Mouse (Mus musculus) right cerebral cortex, postnatal 14 days (tissue): ENCODE measurements around the gene 1700018B08Rik.

ENCODE experiments used
- DNase-seq: peaks from one replicate; pipeline ENCODE4 v3.0.0; 2022

Gene 1700018B08Rik

DNA sequence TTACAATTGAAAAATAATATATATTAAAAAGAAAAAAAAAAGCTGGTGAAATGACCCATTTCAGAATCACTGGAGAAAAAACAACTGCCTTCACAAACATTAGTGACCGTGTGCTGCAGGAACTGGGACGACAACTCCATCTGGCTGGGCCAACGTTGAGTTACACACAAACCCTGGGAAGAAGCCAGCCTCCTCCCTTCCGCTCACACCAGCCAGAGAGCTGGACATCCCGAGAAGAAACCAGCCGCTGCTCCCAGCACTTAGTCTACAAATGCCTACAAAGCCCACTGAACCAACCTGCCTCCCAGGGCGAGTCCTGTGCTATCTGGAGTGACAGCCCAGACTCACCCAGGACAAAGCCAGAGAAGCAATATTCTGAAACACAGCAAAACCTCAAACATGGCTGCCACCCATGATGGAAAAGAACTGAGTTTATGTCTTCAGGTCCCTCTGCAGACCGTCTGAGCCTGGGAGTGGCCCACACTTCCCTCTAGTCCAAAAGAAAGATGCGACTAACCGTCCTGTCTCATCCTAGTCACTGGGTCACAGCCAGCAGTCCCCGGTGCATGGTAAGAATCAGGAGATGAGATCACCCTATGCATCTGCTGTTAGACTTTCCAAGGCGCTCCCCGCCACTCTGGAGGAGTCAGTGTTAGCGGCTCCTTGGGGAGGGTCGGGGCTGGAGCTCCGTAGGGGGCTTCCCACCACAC, 17.7 kb upstream of the 1700018B08Rik start:
- DNase-seq: peak; percentile 11

DNA sequence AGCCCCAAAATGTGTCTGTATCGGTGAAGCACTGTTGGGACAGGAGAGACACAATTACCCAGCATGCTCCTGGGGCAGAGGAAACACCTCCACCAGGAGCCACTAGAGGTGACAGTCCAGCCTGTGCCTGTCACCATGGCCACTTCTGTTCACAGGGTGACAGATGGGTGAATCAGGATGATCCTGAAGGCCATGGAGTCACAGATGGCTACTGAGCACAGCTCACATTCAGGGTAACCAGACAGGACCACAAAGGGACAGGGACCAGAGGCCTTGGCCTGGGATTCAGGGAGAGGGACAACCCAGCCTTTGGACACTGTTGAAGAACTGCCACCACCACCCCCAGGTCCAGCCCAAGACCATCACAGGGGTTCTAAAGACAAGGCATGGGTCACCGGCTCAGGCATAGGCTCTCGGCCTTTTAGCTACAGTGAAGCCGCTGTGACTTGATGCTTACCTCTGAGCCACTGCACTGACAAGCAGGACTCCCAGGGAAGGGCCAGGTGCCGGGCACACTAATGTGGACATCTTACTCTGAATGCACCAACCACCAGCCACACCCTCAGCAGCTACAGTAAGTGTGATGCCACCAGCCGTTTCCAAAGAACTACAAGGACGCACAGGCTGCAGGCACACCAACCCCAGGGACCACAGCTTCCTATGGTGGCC, 16.4 kb upstream of the 1700018B08Rik start:
- DNase-seq: peak; percentile 2

DNA sequence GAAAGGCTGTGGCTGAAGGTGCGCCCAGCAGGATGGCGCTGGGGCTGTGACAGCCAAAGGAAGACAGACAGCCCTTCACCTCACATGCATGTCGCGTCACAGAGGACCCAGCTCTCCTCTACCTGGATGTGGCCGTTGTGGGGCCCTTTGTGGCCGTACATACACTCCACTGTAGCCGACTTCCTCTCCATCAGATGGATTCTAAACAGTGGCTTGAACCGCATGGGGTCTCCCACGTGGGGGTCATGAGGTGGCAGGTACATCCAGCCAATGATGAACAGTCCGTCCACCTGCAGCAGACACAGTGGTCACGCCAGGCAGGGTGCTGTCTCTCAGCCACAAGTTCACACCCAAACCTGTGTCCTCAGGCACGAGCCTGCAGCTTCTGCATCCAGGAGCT, 15.7 kb upstream of the 1700018B08Rik start:
- DNase-seq: peak; percentile 4

DNA sequence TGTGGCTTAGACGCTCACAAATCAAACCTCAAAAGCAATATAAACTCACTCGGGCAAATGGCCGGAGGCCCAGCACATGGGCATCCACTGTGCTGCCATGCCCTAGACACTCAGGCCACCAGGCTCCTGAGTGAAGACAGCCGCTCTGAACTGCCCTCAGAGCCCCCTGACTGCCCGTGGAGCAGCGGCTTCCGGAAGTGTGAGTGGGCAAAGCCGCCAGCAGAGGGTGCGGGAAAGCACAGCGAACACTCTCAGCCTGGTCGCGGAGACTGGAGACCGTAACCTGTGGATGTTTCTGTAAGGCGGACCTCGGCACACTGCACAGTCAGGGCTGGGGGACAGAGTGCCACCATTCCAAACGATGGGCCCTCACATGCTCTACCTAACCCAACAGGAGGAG, 14.4 kb upstream of the 1700018B08Rik start:
- DNase-seq: peak; percentile 8

DNA sequence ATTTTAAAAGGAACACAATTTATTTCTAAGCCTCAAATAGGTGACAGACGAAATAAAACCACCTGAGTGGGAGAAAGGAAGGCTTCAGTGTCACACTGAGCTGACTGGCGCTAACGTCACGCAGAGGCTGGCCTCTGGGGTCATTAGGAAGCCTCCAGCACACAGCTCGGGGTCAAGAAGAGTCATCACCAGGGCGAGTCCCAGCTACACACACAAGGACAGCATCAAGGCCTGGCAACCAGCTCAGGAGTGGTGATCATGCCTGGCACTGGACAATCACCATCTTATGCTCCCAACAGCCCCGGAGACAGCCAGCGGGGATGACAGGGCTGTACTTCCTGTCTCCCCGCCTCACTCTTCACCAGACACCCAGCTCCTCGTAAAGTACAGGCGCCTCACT, 13.6 kb upstream of the 1700018B08Rik start:
- DNase-seq: peak; percentile 4

DNA sequence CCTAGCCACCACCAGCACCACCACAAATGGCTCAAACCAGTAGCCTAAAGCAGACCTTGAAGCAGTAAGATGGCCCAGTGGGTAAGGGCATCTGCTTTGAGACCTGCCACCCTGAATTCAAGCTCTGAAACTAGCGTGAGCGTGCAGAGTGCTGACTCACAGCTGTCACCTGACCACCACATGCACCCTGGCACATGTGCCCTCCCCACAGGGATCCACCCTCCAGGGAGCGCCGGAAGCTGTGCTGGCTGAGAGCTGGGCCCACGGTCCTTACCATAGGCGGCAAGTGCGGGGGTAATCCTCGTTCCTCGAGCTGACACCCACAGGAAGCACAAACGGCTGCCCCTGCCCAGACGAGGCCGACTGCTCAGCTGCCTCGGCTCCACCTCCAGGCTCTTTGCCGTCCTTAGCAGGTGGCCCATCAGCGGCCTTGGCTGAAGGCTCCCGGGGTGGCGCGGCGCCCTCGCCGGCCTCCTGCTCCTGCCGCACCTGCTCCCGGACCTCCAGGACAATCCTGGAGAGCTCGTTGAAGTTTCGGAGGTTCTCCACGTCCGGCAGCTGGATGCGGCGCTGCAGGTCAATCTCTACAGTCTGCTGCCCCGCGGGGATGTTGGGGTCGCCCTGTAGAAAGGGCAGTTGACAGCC, 9.8 kb upstream of the 1700018B08Rik start:
- DNase-seq: peak; percentile 9

DNA sequence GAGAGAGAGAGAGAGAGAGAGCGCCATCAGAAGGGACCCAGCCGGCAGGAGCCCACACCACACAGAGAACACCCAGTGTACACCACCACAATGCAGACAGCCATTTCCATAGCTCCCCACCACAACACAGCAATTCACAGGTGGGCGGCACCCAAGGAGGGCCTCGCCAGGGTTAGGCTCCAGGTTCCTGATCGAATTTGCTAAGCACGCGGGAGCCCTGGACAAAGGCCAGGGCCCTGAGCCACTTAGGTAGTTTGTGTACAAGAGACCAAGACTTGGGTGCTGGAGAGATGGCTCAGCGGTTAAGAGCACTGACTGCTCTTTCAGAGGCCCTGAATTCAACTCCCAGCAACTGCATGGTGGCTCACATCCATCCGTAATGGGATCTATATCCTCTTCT, 8.4 kb upstream of the 1700018B08Rik start:
- DNase-seq: no peak

DNA sequence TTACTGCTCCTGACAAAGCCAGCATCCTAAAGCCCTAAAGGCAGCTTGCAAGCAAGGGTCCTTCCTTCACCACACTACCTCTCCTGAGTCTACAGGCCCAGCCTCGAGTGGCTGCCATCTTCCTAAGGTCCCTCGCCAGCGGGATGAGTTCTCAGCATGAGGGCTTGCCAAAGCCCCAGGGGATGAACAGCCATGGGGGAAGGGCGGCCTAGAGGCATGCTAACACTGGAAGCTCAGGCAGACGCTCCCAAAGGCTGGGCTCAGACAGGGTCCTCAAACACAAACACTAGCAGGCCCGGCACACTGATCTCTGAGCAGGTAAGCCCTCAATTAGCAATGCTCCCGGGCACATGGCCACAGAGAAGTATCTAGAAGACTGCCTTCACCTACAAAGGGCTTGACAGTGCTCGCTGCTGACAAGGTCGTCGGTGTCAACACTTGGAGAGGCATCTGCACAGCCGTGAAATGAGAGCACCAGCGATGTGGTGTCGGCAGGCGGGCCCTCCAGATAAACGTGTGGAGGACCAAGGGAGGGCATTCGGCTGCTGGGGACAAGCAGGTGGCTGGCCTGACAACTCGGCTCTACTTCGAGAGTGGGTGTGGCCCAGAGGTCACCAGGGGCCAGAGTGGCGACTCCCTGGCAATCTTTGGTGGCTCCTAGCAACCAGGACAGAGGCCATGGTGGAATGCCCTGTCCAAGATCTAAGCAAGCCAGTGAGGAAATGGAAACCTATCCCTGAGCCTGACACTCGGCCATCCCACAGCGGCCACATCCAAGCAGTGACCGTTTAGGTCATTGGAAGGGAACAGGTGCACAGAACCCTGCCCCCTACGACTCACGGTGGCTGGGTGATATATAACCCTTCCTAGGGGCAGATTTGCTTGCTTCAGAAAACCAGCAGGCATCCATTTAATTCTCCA, 7.2 kb upstream of the 1700018B08Rik start:
- peak; percentile 11 for DNase-seq

DNA sequence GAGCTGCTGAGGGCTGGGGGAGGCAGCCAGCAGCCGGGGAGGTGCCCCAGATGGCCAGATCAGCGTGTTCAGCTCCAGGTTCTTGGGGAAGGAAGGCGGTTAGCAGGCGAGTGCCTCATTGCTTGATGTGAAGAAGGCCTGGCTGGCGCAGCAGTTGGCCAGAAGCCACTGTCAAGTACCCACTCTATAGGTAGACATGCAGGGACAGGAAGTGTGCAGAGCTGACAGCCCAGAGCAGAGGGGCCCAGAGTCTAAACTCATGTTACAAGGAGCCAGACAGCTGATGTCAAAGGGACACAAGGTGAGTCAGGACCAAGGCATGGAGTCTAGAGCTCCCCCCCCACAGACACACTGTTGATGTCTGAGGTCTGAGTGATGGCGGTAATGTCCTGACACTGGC, 5.9 kb upstream of the 1700018B08Rik start:
- peak; percentile 8 for DNase-seq

DNA sequence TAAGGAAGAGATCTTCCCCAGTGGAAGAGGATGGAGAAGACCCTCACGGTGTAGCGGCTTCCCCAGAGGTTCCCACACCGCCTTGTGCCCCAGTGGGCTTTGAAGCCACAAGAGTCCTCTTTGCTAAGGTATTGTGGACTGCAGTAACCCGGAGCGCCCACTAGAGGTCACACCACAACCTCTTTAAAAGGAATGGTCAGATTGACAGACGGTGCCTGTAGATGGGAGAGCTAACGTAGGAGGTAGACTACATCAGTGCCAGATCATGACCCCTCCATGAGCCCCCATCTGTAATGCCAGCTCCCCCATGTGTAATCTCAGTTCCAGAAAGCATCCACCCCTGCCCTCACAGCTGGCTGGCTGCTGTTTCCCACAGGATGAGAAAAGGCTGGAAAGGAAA, 3.0 kb upstream of the 1700018B08Rik start:
- DNase-seq: peak; percentile 77

DNA sequence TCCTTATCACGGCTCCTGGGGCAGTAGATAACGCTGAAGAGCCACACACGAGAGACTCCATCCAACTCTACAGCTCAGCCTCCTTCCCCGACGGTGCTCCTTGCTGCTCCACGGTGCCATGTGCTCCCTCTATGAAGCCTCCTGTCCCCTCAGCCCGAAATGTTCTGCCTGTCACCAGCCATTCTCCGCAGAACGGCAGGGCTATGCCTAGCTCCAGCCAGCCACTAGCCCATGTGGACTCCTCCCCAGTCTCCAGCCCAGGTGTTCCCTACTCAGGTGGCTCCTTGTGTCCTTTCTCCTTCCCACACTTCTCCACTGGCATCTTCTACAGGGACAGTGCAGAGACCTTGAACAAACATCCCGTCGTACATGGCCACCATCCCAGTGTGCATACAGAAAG, 816 bp upstream of the 1700018B08Rik start:
- DNase-seq: no peak

DNA sequence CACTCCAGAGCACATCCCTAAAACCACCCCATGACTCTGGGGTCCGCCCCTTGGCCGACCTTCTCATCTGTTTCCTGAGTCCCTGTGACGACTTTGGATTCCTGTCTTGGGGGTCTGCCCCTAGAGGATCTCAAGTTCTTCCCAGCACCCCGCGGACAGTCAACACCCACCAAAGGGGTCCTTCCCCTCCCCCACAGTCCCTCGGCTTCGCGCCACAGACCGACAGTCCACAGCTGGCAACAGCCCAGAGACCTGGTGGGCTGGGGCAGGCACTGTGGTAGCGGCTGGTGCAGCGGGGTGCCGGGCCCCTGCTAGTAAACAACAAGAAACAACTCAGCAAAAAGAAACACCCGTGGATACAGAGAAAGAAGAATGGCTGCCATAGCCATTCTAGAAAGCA, 1.2 kb downstream of the 1700018B08Rik start:
- no peak for DNase-seq

DNA sequence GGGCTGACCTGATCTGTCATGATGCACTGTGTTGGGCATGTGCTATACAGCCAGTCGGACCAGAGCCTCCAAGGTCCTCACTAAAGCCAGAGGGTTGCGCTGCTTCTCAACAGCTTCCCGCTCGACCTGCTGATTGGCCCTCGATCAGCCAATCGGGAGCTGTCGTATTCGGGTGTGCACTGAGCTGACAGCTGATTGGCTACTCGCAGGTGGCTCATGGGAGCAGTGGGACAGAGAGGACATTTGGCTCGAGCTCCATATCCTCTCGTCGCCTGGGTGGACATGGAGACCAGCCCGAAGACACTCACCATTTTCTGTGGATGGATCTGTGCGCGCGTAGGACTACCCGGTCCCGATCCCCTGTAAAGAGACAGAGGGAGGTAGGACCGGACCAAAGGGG, 2.3 kb downstream of the 1700018B08Rik start:
- no peak for DNase-seq

DNA sequence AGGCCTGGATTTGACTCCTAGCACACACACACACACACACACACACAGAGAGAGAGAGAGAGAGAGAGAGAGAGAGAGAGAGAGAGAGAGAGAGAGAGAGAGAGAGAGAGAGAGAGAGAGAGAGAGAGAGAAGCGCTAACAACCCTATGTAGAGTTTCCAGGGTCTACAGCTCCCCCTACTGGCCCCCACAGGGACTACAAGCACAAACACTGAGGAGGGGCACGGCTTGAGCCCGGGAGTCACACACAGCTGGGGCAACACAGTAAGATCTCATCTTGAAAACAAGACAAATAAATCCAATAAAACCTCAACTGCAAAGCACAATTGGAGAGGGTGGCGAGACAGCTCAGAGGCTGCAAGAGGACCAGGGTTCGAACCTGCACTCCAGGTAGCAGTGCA, 11.7 kb downstream of the 1700018B08Rik start:
- DNase-seq: no peak

DNA sequence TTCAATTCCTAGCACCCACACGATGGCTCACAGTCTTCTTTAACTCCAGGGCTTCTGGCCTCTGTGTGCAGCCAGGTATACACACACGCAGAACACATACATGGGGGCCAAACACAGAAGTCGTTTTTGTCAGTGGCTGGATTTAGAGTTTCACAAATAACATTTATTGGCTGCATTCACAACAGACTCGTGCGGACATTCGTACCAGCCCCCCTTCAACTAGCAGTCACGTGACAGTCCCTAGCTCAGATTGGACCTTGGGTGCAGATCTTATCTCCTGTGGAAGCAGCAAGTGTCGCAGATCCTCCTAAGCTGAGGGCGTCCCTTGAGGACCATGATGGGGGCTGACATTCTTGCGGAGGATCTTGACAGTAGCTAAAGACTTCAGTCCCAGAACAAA, 13.5 kb downstream of the 1700018B08Rik start:
- DNase-seq: no peak

DNA sequence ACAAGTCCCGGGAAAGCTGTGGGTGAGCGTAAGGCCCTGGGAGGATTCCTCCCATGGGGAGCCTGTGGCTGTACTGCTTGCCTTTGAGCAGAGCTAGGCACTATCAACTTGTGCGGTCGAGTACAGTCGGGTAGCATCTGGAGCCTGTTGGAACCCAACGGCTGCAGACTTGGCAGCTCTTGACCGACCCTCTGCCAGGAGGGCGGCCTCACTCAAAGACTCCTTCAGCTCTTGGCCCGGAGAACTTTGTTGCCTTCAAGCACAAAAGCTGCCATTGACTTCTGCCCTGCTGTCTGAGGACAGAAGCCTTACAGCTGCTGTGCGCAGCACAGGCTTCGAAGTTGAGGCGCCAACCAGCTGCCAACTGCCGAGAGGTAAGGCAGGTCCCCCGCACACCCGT, 15.3 kb downstream of the 1700018B08Rik start:
- no peak for DNase-seq

DNA sequence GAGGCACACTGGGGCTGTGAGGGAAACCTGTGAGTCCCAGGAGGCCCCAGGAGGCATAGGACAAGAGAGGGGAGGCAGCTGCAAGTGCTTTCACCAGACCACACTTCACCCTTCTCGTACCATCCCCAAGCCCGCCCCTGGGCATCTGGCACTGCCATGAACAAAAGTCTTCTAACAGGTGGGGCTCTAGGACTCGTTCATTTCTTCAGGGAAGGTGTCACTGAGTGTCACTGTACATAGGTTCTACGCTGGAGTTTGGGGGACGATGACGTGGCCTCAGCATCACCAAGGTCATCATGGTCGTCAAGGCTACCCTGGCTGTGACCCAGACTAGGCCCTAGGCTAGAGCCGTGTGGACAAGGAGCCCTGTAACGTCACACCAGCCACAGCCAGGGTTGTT, 16.4 kb downstream of the 1700018B08Rik start:
- no peak for DNase-seq

DNA sequence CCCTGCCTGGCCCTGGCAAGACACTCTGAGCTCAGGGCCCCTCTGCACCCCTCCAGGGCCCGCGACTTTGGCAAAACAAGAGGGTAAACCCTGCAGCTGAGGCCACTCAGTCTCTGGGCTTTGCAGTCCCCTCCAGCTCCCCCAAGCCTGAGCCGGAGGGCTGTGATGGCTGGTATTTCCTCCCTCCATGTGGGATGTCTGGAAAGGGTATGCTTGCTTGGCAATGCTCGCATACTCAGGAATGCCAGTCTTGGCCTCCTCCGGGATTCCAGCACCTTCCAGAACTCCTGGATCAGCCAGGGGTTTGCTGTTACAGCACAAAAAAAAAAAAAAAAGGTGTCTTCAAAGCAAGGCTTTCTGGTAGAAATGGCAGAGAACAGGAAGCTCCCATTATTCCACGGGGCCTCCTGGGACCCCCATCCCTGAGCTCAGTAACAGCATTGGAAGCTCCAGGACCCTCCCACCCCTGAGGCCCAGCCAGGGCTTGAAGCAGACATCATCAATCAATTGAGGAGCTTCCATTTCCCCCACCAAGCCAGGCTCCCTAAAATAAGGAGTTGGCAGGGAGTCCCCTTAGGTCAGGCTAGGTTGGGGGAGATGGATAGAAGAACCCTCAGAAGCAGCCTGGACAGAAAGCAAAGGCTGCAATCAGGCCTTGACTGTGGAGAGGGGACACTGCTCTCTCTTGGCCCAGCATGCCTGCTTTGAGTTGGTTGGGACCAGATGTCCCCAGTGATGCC, 17.1 kb downstream of the 1700018B08Rik start:
- DNase-seq: no peak

DNA sequence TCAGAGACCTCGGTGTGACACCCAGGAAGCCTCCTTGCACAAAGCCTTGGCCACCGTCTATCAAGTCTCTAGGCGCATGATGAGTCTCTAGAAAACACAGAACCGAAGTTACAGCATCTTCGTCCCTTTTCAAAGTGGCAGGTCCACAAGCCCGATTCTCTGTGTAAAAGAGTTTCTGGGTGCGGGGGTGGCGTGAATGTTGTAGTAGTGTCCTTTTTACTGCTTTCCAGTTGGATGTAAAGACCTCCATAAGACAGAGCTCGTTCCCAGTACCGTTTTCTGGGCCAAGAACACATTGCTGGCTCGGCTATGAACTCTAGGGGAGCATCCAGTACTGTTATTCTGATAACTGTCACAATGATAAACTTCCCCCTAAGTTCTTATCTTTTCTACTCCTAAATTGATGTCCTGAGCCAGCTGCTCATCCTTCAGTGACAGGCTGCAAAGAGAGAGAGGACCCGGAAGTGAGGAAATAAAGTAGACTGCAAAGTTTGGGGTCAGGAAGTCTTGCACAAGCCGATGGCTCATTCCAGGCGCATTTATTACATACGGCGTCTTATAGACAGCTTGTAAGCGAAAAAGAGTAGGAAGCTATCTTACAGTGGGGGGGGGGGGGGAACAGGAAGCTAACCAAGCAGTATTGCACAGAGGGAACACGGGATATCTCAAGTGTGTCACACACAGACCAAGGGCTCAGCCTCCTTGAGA, 18.9 kb downstream of the 1700018B08Rik start:
- DNase-seq: no peak

DNA sequence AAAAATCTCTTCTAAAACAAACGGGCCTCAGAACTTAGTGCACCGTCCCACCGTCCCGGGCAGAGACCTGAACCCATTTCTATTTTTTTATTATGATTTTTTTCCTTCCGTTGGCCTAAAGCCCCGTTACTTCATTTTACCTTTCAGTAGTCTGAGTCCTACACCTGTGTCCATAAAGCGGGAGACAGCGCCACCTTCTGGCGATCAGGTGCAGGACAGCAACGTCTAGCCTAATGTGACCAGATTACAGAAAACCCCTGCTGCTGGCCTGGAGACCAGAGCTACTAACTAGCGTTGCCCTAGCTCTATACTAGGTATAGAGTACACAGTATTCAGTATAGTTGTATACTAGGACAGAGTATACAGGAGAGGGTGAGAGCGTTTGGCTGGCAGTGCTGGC, 30.7 kb downstream of the 1700018B08Rik start:
- peak; percentile 86 for DNase-seq

DNA sequence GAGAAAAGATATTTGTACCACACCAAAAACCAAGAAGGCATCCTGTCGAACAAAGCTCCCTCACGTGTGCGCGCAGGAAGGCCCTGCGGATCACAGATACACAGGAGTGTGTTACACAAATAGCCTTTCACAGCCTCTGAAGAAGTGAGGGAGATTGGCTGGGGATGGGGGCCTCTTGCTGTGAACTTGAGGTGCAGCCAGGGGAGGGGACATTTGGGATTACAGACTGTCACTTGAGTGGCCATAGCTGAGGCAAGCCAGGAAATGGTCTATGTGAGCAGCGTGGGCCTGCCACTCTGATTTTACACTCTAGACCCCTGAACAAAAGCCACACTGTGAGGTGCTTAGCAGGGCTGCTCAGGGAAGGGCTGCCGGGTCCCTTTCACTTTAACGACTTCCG, 32.4 kb downstream of the 1700018B08Rik start:
- no peak for DNase-seq

DNA sequence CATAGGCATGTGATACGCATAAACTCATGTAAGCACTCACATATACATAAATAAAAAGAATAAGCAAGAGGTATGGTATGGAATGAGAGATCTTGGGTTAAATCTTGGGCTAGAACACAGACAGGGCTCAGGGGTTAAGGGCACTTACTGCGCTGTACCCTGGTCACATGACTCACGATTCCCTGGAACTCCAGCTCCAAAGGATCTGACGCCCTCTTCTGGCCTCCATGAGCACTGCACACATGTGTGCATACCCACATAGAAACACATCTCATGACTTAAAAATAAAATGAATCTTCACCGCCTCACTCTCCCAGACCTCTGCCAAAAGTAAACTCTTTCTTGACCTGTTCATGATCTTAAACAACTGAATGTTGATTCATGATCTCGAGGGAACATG, 46.5 kb downstream of the 1700018B08Rik start:
- no peak for DNase-seq
